Mouse (Mus musculus) megakaryocyte, embryonic 14.5 days (primary cell): Measurements from ENCODE around the gene Atf4.

Source experiments
- FLI1 ChIP-seq: IDR thresholded peaks from 2 replicates; pipeline ENCODE4 v1.6.1; 2012; ENCODE audit warnings: low read length, inconsistent platforms, mixed read lengths
- GATA1 ChIP-seq: IDR thresholded peaks from 3 replicates; pipeline ENCODE4 v1.6.1; 2012; ENCODE audit warnings: mixed read lengths, low read length, inconsistent platforms, borderline replicate concordance

DNA sequence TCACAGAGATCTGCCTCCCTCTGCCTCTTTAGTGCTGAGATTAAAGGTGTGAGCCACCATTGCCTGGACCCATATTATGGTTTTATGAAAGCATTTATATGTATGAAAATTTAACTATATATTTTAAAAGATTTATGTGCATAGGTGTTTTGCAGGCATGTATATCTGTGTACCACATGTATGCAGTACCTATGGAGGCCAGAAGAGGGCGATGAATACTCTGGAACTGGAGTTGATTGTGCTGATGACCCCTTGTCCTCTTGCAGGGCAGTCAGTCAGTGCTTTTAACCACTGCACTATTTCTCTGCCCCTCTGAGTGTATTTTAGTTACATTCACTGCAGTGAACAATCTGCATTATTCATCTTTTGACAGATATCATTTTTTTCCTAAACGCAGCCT, 29.2 kb upstream of the Atf4 start:
- no peak for TF ChIP-seq GATA1
- no peak for TF ChIP-seq FLI1
